Mouse (Mus musculus): ENCODE results near the gene Abcb9.

Abcb9 gene

GRCm38 (mm10) chr5:124093852-124094604 is 1.6 kb downstream of the Abcb9 start:
- no peak for DNase-seq (ENCODE audit: low read depth, low spot score)

- DNase-seq (ENCODE audit: low read depth, low spot score) = no peak
Measured at GRCm38 (mm10) chr5:124093120-124093794, 2.3 kb downstream of the Abcb9 start.

GRCm38 (mm10) chr5:124091951-124092406 is 3.6 kb downstream of the Abcb9 start:
- no peak for DNase-seq (ENCODE audit: low read depth, low spot score)

GRCm38 (mm10) chr5:124089868-124090267 is 5.7 kb downstream of the Abcb9 start:
- no peak for DNase-seq (ENCODE audit: low read depth, low spot score)

GRCm38 (mm10) chr5:124086876-124087275 is 8.7 kb downstream of the Abcb9 start:
- DNase-seq (ENCODE audit: low read depth, low spot score) = no peak

GRCm38 (mm10) chr5:124085513-124085912 is 10.1 kb downstream of the Abcb9 start:
- no peak for DNase-seq (ENCODE audit: low read depth, low spot score)

- peak; percentile 87 for DNase-seq (ENCODE audit: low read depth, low spot score)
Measured at GRCm38 (mm10) chr5:124084588-124085173, 10.9 kb downstream of the Abcb9 start.

- DNase-seq (ENCODE audit: low read depth, low spot score) = no peak
Measured at GRCm38 (mm10) chr5:124083850-124084587, 11.6 kb downstream of the Abcb9 start.

GRCm38 (mm10) chr5:124082941-124083688 is 12.5 kb downstream of the Abcb9 start:
- DNase-seq (ENCODE audit: low read depth, low spot score) = no peak

GRCm38 (mm10) chr5:124082447-124082846 is 13.2 kb downstream of the Abcb9 start:
- DNase-seq (ENCODE audit: low read depth, low spot score) = no peak

- no peak for DNase-seq (ENCODE audit: low read depth, low spot score)
Measured at GRCm38 (mm10) chr5:124079880-124080279, 15.7 kb downstream of the Abcb9 start.

- DNase-seq (ENCODE audit: low read depth, low spot score) = no peak
Measured at GRCm38 (mm10) chr5:124078794-124079416, 16.7 kb downstream of the Abcb9 start.

- DNase-seq (ENCODE audit: low read depth, low spot score) = no peak
Measured at GRCm38 (mm10) chr5:124077856-124078460, 17.6 kb downstream of the Abcb9 start.

- DNase-seq (ENCODE audit: low read depth, low spot score) = no peak
Measured at GRCm38 (mm10) chr5:124077241-124077640, 18.4 kb downstream of the Abcb9 start.

- no peak for DNase-seq (ENCODE audit: low read depth, low spot score)
Measured at GRCm38 (mm10) chr5:124076559-124076958, 19.0 kb downstream of the Abcb9 start.

- no peak for DNase-seq (ENCODE audit: low read depth, low spot score)
Measured at GRCm38 (mm10) chr5:124075716-124076115, 19.9 kb downstream of the Abcb9 start.

- peak; percentile 68 for DNase-seq (ENCODE audit: low read depth, low spot score)
Measured at GRCm38 (mm10) chr5:124074845-124075307, 20.7 kb downstream of the Abcb9 start.

- DNase-seq (ENCODE audit: low read depth, low spot score) = peak; percentile 43
Measured at GRCm38 (mm10) chr5:124073682-124074081, 21.9 kb downstream of the Abcb9 start.

GRCm38 (mm10) chr5:124069657-124070056 is 25.9 kb downstream of the Abcb9 start:
- DNase-seq (ENCODE audit: low read depth, low spot score) = no peak

Data from mesoderm, embryonic 11.5 days (tissue).